Mouse (Mus musculus) c-Kit-positive CD71-negative TER-119-negative erythroid progenitor cells, embryonic 14.5 days (primary cell): ENCODE data around the gene Commd3.

Experiments
- DNase-seq: peaks from one replicate; pipeline ENCODE4 v3.0.0-alpha.2; 2013; ENCODE audit warnings: low read depth

Gene Commd3

DNA sequence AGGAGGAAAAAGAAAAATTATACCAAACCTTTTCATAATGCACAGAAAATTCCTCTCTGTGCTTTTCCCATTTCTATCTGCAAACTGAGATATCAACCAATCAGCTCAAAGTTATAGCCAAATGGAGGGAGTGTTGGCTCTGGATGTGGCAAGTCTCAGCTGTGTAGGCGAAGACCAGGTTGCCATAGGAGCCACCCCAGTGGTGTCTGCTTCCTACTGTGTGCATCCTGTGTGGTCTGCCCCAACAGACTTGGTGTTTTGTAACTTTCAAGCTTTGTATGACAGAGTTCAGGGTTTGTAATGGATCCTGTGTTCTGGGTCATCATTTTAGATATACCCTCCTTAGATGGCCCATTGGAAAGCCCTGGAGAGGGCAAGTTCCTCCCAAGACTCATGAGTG lies 52.3 kb downstream of the Commd3 start:
- no peak for DNase-seq
